Mouse (Mus musculus): ENCODE measurements around the gene Igsf6. TPM values are rescaled to one million over a fixed set of nuclear protein-coding genes. Genes with fewer than 3 reads are reported as not detected.

Igsf6 gene
- polyA plus RNA-seq, 1 experiment: 0.04 TPM

DNA sequence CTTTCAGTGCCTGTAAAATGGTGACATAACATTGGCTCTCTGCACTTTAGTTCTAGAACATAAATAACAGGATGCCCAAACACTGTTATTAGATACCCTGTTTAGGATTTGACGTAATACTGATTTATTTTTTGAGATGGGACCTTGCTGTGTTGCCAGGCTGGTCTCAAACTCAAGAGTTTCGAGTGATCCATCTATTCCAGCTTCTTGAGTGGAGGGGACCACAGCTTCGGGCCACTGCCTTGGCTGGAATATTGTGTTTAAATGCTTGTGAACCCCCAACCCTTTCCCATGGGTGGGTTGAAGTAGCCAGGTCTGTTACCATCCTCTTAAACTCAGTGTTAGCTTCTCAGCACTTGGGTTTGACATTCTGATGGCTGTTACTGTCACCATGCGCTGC, 7.0 kb upstream of the Igsf6 start, which contains the start of gene Otoa:
Gene Otoa (plus strand): TSS at position 301 of the 400 bp plus-strand sequence.
- TF ChIP-seq E2F4 (IDR thresholded peaks at IDR 0.05; ENCODE audit: insufficient read depth) (no peak), MYOD1 (IDR thresholded peaks at IDR 0.05; ENCODE audit: control insufficient read depth in 1 of 3, insufficient read length in 2 of 3, low read depth in 2 of 3) (no peak), MYOG (IDR thresholded peaks at IDR 0.05; ENCODE audit: control insufficient read depth in 1 of 3, insufficient read depth in 1 of 3, insufficient read length in 2 of 3, low read depth in 2 of 3) (no peak), CEBPB (IDR thresholded peaks at IDR 0.05; ENCODE audit: insufficient read depth, poor library complexity, severe bottlenecking) (no peak), TCF3 (IDR thresholded peaks at IDR 0.05; ENCODE audit: insufficient read length, low read depth) (no peak)
- Histone ChIP-seq H3K4me2 (ENCODE audit: low read depth) (no peak within 1 kb of the TSS), H3K79me2 (ENCODE audit: control insufficient read depth, insufficient read depth) (no peaks in the 10 kb centered on the region), H3ac (ENCODE audit: control insufficient read depth, insufficient read length) (no peak within 1 kb of the TSS), H3K27me3 (ENCODE audit: control insufficient read depth, insufficient read depth, insufficient read length) (no peaks in the 10 kb centered on the region), H3K4me3 (no peak within 1 kb of the TSS), H3K36me3 (ENCODE audit: control insufficient read depth, insufficient read depth) (peaks cover 3% of the 10 kb centered on the region)

DNA sequence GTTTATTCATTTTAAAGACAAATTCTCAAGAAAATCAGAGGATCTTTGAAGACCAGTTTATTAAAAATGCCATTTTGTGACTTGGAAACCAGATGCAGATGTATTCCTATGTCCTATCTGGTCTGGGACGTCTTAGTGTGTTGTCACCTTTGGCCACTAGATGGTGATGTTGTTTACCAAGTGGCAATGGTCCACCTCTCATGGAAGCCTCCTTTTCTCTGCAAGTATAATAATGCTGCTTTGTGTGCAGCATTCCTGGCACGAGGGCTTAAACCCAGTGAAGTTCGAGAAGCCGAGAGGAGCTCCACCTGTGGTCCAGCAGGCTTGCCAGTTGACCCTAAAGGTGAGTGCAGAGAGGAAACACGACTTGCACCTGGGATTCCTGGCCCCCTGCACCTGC, 3.5 kb upstream of the Igsf6 start:
- peaks cover 7% of the 10 kb centered on the region for H3K36me3 ChIP-seq (ENCODE audit: control insufficient read depth, insufficient read depth)
- H3K4me2 ChIP-seq (ENCODE audit: low read depth): no peak overlapping the region
- no peak overlapping the region for H3K4me3 ChIP-seq
- TF ChIP-seq SRF (IDR thresholded peaks at IDR 0.05; ENCODE audit: control insufficient read depth, insufficient read length, low read depth) (no peak), TCF12 (IDR thresholded peaks at IDR 0.05; ENCODE audit: insufficient read depth, poor library complexity, severe bottlenecking) (no peak), CEBPB (IDR thresholded peaks at IDR 0.05; ENCODE audit: insufficient read depth, poor library complexity, severe bottlenecking) (no peak), MYOG (IDR thresholded peaks at IDR 0.05; ENCODE audit: control insufficient read depth in 1 of 3, insufficient read depth in 1 of 3, insufficient read length in 2 of 3, low read depth in 2 of 3) (no peak), MAX (IDR thresholded peaks at IDR 0.05; ENCODE audit: low read depth) (no peak), USF1 (IDR thresholded peaks at IDR 0.05; ENCODE audit: low read depth) (no peak), POLR2AphosphoS2 (IDR thresholded peaks at IDR 0.05; ENCODE audit: insufficient read length, low read depth) (no peak), TCF3 (IDR thresholded peaks at IDR 0.05; ENCODE audit: insufficient read length, low read depth) (no peak), REST (IDR thresholded peaks at IDR 0.05; ENCODE audit: insufficient read depth, insufficient read length) (no peak), MYOD1 (IDR thresholded peaks at IDR 0.05; ENCODE audit: control insufficient read depth in 1 of 3, insufficient read length in 2 of 3, low read depth in 2 of 3) (no peak), POLR2A (IDR thresholded peaks at IDR 0.05; ENCODE audit: insufficient read length, low read depth) (no peak), E2F4 (IDR thresholded peaks at IDR 0.05; ENCODE audit: insufficient read depth) (no peak)
- no peaks in the 10 kb centered on the region for H3K27me3 ChIP-seq (ENCODE audit: control insufficient read depth, insufficient read depth, insufficient read length)
- H3K79me2 ChIP-seq (ENCODE audit: control insufficient read depth, insufficient read depth): no peaks in the 10 kb centered on the region
- no peak overlapping the region for H3ac ChIP-seq (ENCODE audit: control insufficient read depth, insufficient read length)

- peaks cover 7% of the 10 kb centered on the region for H3K36me3 ChIP-seq (ENCODE audit: control insufficient read depth, insufficient read depth)
- H3K27me3 ChIP-seq (ENCODE audit: control insufficient read depth, insufficient read depth, insufficient read length): no peaks in the 10 kb centered on the region
These were observed 2.9 kb upstream of the Igsf6 start for GRCm38 (mm10) chr7:121077311-121077710.

DNA sequence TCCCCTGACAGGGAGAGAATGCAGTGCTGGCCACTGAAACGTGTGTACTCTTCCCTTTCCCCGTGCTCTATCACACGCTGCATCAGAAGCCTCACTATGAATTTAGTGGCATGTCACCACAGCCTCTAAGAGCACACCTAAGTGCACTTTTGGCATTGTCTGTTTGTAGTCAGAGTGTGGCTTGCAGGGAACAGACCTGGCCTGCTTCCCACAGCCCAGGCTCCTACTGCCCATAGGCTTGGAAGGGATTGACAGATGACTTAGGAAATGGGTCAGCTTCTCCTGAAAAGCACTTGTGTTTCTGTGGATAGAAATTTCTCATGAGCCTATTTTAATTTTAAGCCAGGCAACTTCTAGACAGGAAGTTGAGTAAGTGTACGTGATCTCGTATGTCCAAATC, 1.0 kb upstream of the Igsf6 start:
- Histone ChIP-seq H3ac (ENCODE audit: control insufficient read depth, insufficient read length) (no peak overlapping the region), H3K27me3 (ENCODE audit: control insufficient read depth, insufficient read depth, insufficient read length) (no peaks in the 10 kb centered on the region), H3K4me2 (ENCODE audit: low read depth) (no peak overlapping the region), H3K4me3 (no peak overlapping the region), H3K36me3 (ENCODE audit: control insufficient read depth, insufficient read depth) (peaks cover 12% of the 10 kb centered on the region), H3K79me2 (ENCODE audit: control insufficient read depth, insufficient read depth) (no peaks in the 10 kb centered on the region)
- TF ChIP-seq REST (IDR thresholded peaks at IDR 0.05; ENCODE audit: insufficient read depth, insufficient read length) (no peak), POLR2AphosphoS2 (IDR thresholded peaks at IDR 0.05; ENCODE audit: insufficient read length, low read depth) (no peak), MYOG (IDR thresholded peaks at IDR 0.05; ENCODE audit: control insufficient read depth in 1 of 3, insufficient read depth in 1 of 3, insufficient read length in 2 of 3, low read depth in 2 of 3) (no peak), TCF3 (IDR thresholded peaks at IDR 0.05; ENCODE audit: insufficient read length, low read depth) (no peak), MAX (IDR thresholded peaks at IDR 0.05; ENCODE audit: low read depth) (no peak), USF1 (IDR thresholded peaks at IDR 0.05; ENCODE audit: low read depth) (no peak), TCF12 (IDR thresholded peaks at IDR 0.05; ENCODE audit: insufficient read depth, poor library complexity, severe bottlenecking) (no peak)

More at GRCm38 (mm10) chr7:121077311-121077710, 2.9 kb upstream of the Igsf6 start:
- Histone ChIP-seq H3ac (ENCODE audit: control insufficient read depth, insufficient read length) (no peak overlapping the region), H3K79me2 (ENCODE audit: control insufficient read depth, insufficient read depth) (no peaks in the 10 kb centered on the region), H3K4me2 (ENCODE audit: low read depth) (no peak overlapping the region), H3K4me3 (no peak overlapping the region)
- TF ChIP-seq TCF3 (IDR thresholded peaks at IDR 0.05; ENCODE audit: insufficient read length, low read depth) (no peak), REST (IDR thresholded peaks at IDR 0.05; ENCODE audit: insufficient read depth, insufficient read length) (no peak), POLR2A (IDR thresholded peaks at IDR 0.05; ENCODE audit: insufficient read length, low read depth) (no peak), MYOD1 (IDR thresholded peaks at IDR 0.05; ENCODE audit: control insufficient read depth in 1 of 3, insufficient read length in 2 of 3, low read depth in 2 of 3) (no peak), POLR2AphosphoS2 (IDR thresholded peaks at IDR 0.05; ENCODE audit: insufficient read length, low read depth) (no peak), MYOG (IDR thresholded peaks at IDR 0.05; ENCODE audit: control insufficient read depth in 1 of 3, insufficient read depth in 1 of 3, insufficient read length in 2 of 3, low read depth in 2 of 3) (no peak), CEBPB (IDR thresholded peaks at IDR 0.05; ENCODE audit: insufficient read depth, poor library complexity, severe bottlenecking) (no peak), TCF12 (IDR thresholded peaks at IDR 0.05; ENCODE audit: insufficient read depth, poor library complexity, severe bottlenecking) (no peak), USF1 (IDR thresholded peaks at IDR 0.05; ENCODE audit: low read depth) (no peak), SRF (IDR thresholded peaks at IDR 0.05; ENCODE audit: control insufficient read depth, insufficient read length, low read depth) (no peak)

DNA sequence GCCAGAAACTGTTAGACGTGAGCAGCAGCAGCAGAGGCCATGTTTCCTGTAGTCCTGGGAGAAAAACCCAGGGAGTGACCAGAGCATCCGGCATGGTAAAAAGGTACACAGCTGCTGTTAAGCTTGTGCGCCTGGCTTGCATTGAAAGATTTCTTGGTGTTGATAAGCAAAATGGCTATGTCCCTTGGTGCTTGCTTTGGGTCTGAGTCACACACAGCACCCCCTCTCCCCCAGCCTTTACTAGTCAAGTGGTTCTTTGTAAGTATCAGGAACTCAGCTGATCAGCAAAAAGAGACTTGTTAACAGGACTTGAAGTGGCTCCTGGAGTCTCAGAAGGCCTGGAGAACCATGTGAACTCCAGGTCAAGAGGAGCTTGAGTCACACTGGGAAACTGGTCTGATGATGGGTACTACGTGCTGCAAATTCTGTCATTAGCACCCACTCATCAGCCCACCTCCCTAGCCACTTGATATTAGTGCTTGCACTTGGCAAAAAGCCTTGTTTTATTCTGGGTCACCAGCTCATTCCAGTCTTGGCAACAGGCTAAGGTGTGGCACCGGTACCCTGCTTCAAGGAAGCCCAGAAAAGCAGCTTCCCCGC, 529 bp upstream of the Igsf6 start:
- Histone ChIP-seq H3K36me3 (ENCODE audit: control insufficient read depth, insufficient read depth) (peaks cover 12% of the 10 kb centered on the region), H3K4me2 (ENCODE audit: low read depth) (no peak overlapping the region), H3K27me3 (ENCODE audit: control insufficient read depth, insufficient read depth, insufficient read length) (no peaks in the 10 kb centered on the region), H3K4me3 (no peak overlapping the region), H3K79me2 (ENCODE audit: control insufficient read depth, insufficient read depth) (no peaks in the 10 kb centered on the region), H3ac (ENCODE audit: control insufficient read depth, insufficient read length) (no peak overlapping the region)
- no peak for TF ChIP-seq MYOD1 (IDR thresholded peaks at IDR 0.05; ENCODE audit: control insufficient read depth in 1 of 3, insufficient read length in 2 of 3, low read depth in 2 of 3)
- TF ChIP-seq POLR2A (IDR thresholded peaks at IDR 0.05; ENCODE audit: insufficient read length, low read depth): no peak
- TF ChIP-seq MYOG (IDR thresholded peaks at IDR 0.05; ENCODE audit: control insufficient read depth in 1 of 3, insufficient read depth in 1 of 3, insufficient read length in 2 of 3, low read depth in 2 of 3): no peak
- TF ChIP-seq TCF3 (IDR thresholded peaks at IDR 0.05; ENCODE audit: insufficient read length, low read depth): no peak
- TF ChIP-seq POLR2AphosphoS2 (IDR thresholded peaks at IDR 0.05; ENCODE audit: insufficient read length, low read depth): no peak
- no peak for TF ChIP-seq CEBPB (IDR thresholded peaks at IDR 0.05; ENCODE audit: insufficient read depth, poor library complexity, severe bottlenecking)
- no peak for TF ChIP-seq TCF12 (IDR thresholded peaks at IDR 0.05; ENCODE audit: insufficient read depth, poor library complexity, severe bottlenecking)
- no peak for TF ChIP-seq REST (IDR thresholded peaks at IDR 0.05; ENCODE audit: insufficient read depth, insufficient read length)
- no peak for TF ChIP-seq E2F4 (IDR thresholded peaks at IDR 0.05; ENCODE audit: insufficient read depth)
- TF ChIP-seq SRF (IDR thresholded peaks at IDR 0.05; ENCODE audit: control insufficient read depth, insufficient read length, low read depth): no peak
- no peak for TF ChIP-seq USF1 (IDR thresholded peaks at IDR 0.05; ENCODE audit: low read depth)
- no peak for TF ChIP-seq MAX (IDR thresholded peaks at IDR 0.05; ENCODE audit: low read depth)

Measured in myocyte (in vitro differentiated cells).